Mouse (Mus musculus): ENCODE results near the gene Mnt.

The Mnt gene

DNA sequence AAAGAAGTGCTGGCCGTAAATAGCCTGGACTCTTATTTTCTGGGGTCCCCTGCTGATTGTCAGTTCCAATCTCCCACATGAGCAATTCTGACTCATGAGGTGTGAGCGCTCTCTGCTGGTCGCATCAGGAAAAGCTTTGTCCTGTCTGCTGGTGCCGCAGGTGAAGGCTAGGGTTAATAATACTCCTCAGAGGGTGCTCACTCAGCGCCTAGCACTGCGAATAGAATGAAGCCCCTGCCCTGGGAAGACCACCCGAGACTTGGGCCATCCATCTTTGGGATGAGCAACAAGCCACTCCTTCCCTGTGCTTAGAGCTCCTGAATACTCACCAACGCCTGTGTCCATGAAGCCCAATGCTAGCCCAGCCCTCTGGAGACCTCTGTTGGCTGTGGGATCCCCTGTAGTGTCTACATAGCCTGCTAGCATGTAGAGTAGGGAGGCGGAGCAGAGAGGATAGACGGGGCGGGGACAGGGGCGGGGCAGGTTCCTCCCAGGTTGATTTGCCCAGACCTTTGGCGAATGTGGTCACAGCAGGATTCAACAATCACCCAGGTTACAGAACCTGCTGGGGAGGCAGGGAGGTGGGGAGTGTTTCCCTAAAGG, 17.3 kb downstream of the Mnt start:
- DNase-seq (ENCODE audit: low read depth): peak; percentile 88

GRCm38 (mm10) chr11:74850998-74851661, 20.4 kb downstream of the Mnt start:
- no peak for DNase-seq (ENCODE audit: low read depth)

DNA sequence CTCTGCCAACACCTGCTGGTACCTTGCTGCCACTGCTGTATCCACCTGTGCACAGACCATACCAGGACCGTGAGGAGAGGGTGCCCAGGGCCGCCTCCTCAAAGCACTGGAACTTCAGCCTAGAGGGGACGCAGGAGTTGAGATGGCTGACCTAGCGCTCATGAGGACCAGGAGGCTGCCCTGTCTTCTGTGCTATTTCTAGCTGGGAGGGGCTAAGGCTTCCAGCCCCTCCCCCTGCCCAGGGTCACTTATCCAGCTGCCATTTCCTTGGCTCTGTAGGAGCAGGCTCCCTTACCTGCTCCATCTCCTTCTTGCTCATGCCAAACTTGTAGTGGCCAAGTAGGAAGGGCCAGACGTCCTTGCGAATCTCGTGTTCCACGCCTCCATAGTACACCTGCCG, 27.0 kb downstream of the Mnt start:
- no peak for DNase-seq (ENCODE audit: low read depth)

GRCm38 (mm10) chr11:74862129-74862528, 31.4 kb downstream of the Mnt start:
- no peak for DNase-seq (ENCODE audit: low read depth)

DNA sequence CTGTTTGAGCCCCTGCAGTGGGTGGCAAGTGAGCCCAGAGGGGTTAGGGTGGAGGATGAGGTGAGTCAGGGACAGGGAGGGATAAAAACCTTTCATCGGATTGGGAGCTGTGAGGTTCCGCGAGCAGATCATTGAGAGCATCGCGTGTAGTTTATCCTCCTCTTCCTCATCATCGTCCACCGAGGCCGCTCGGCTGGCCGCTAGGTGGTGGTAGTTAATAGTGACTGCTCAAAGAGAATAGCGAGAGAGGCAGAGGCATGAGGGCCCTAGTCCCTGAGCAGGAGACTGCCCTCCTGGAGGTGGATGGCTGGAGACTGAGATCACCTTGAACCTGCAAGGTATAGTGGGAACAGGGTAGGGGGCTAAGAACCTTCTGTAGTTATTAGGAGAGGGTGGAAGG, 32.8 kb downstream of the Mnt start:
- no peak for DNase-seq (ENCODE audit: low read depth)

GRCm38 (mm10) chr11:74864421-74864820, 33.7 kb downstream of the Mnt start:
- DNase-seq (ENCODE audit: low read depth): no peak

DNA sequence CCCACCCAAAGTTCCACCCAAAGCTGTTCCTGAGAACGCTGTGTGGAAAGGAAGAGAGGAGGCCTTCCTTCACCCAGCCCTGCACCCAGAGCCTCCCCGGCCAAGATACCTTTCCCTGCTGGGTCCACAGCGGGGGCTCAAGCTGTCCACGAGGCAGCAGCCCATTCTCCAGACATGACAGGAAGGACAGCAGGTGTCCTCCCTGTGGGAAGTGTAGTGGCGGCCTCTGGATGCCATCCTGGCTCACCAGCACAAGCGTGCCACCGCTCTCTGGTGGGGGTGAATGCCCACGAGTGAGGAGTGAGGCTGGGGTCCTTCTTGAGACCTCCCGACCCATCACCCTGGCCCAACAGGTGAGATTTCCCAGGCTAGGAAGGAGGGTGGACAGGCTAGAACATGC, 34.5 kb downstream of the Mnt start:
- DNase-seq (ENCODE audit: low read depth): no peak

GRCm38 (mm10) chr11:74866640-74867039, 35.9 kb downstream of the Mnt start:
- DNase-seq (ENCODE audit: low read depth): no peak

DNA sequence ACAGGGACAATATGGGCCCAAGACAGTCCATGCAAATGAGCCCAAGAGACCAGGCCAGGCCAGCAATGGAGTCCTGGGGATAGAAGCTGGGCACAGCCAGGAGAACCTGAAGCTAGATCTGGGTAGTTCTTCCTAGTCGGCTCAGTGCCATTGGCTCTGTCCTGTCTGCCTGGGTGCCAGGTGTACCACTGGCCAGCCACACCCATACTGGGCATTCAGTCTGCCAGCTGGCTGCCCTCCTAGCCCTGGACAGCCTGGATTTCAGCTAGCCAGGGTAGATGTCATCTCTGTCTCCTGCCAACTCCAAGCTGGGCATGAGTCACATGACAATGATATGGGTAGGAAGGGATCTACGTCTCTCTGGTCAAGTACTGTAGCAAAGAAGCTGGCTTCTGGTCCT, 36.5 kb downstream of the Mnt start:
- no peak for DNase-seq (ENCODE audit: low read depth)

DNA sequence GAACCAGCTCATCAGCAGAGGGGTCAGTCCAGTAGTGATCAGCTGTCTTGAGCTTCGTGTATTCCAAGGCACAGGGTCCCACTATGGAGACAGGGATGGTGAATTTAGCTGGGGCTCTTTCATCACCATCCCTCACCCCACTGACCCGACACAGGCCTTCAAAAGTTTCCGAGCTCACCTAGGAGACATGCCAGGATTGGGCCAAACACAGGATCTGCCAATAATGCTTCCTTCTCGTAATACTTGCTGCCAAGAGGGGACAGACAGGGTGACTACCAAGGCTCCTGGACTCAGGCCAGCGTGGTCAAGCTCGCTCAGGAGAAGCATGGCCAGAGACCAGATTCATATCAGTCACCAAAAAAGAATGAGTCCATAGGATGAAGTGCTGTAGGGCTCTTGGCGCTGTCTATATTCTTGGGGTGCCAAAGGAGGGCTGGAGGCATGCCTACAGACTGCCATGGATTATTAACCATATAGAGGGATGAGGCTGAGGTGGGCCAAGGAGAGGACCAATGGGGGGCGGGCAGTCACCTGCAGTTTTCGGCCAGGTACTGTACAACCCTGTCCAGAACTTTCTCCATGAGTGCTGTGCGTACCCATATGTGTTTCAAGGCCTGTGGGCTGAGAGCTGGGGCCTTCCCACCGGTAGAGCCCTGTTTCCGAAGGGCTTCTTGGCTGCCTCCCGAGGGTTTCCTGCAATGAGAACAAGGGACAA, 37.5 kb downstream of the Mnt start:
- DNase-seq (ENCODE audit: low read depth): no peak

DNA sequence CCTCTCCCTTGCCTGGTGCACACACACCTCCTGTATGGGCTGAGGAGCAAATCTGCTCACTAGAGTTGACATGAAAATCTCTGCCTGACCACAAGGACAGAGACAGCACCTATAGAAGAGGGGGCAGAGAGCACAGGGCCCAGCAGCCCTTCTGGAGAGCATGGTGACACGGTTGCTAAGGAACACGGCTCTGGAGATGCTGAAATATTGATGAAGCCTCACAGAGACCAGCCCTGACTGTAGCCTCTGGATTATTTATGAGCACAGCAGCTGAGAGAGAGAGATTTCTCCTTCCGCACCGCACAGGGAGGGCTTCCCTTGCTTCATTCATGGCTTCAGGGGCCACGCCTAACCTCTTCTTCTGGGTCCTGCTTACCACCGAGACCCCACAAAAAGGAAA, 38.9 kb downstream of the Mnt start:
- DNase-seq (ENCODE audit: low read depth): no peak

DNA sequence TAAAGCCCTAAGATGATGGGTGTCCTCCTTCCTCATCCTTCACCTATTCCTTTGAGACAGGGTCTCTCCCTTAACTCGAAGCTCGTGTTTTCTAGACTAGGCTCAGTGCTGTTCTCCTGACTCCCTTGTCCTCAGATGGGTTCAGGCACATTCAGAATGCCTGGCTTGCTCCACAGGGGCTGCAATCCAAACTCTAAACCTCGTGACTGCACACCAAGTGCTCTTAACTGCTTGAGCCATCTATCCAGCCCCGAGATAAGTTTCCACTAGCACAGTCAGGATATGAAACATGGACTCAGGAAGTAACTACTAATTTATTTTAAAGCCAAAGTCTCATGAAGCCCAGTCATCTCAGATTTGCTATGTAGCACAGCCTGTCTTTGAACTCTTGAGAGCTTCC, 39.8 kb downstream of the Mnt start:
- no peak for DNase-seq (ENCODE audit: low read depth)

- DNase-seq (ENCODE audit: low read depth): no peak
Observed at GRCm38 (mm10) chr11:74870991-74871622, 40.4 kb downstream of the Mnt start.

DNA sequence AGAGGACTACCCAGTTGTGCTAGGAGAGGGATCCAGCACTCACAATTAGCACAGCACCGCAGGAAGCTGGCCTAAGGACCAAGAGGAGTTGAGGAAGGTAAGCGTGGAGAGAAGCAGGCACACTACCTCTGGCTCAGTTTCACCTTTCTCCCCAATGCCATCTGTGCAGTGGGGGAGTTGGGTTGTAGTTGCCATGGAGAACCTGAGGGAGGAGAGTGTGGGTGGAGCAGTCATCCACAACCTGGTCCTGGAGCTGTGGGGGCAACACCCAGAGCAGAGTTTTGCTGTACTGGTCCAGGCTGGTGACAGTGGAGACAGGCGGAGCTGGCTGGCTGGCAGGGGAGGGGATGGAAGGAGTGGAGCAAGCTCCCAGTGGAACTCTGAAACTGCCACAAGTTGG, 43.9 kb downstream of the Mnt start:
- DNase-seq (ENCODE audit: low read depth): no peak

- no peak for DNase-seq (ENCODE audit: low read depth)
Observed at GRCm38 (mm10) chr11:74876801-74877200, 46.1 kb downstream of the Mnt start.

GRCm38 (mm10) chr11:74880999-74881398, 50.3 kb downstream of the Mnt start:
- DNase-seq (ENCODE audit: low read depth): peak; percentile 31

DNA sequence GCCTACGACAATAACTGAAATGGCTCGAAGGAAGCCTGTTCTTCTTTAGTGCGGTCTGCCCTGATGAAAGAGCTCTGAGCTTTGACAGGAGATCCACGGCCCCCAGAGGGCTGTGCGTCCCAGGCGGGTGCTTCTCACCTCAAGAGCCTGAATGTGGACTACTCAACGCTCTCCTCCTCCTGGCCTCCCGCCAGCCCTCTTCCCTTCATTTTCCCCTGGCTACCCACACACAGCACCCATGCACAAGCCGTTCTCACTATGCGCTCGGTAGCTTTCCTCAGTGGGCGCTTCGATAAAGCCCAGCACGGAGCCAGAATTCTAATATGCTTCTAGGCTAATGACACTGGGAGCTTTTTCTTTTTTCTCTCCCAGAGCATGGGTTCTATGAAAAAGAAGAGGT, 51.3 kb downstream of the Mnt start:
- DNase-seq (ENCODE audit: low read depth): no peak

- DNase-seq (ENCODE audit: low read depth): no peak
Observed at GRCm38 (mm10) chr11:74883098-74883497, 52.4 kb downstream of the Mnt start.

GRCm38 (mm10) chr11:74894619-74895018, 63.9 kb downstream of the Mnt start:
- DNase-seq (ENCODE audit: low read depth): no peak

Data from induced T-regulatory cell, adult 2 months (primary cell).